Mouse (Mus musculus) small intestine, adult 2 months (tissue): ENCODE results near the gene Sertad2.

ENCODE experiments used
- CTCF ChIP-seq: fragments of 200-500 bp; IDR thresholded peaks from 2 replicates; pipeline ENCODE4 v1.5.1; 2012; ENCODE audit warnings: low read depth, mild to moderate bottlenecking, control low read depth, inconsistent platforms, low read length, moderate library complexity, mixed read lengths; ENCODE audit not compliant: insufficient replicate concordance, insufficient read length; ENCODE audit errors: extremely low read depth
- POLR2A ChIP-seq: fragments of 200-500 bp; IDR thresholded peaks from 2 replicates; pipeline ENCODE4 v1.6.1; 2012; ENCODE audit warnings: low read depth, mild to moderate bottlenecking, control low read depth, inconsistent platforms, low read length, moderate library complexity

DNA sequence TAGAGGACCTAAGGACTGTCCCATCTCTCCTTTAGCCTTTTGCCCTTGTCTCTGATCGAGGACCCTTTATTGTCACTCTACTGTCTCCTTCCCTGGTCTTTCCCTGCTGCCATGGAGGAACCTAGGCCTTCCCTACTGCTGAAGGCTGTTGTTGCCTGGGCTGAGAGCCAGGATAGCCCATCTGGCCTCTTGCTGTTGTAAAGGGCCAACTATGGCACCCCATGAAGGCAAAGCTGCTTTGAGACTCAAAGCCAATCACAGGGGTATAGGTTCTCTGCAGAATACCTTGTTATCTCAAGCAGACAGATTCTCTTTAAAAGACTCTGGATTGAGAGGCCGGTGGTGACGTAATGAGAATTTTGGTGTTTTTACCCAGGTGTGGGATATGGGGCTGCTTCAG is 15.2 kb upstream of the Sertad2 start:
- no peak for TF ChIP-seq CTCF
- no peak for TF ChIP-seq POLR2A
